ENCODE assay signal across 7 mouse cellular contexts in genomic region chr11:67922755-67923125, GRCm38 (mm10). TPM values are rescaled to one million over a fixed set of nuclear protein-coding genes. Genes with fewer than 3 reads are reported as not detected.
DNase-seq lines count a peak whose midpoint lies in the region; ATAC-seq and TF ChIP-seq lines count a peak whose summit lies in the region.

No protein-coding gene starts in this region.

- peak; percentile 92 for DNase-seq in R1 (ENCODE audit: low read depth, low spot score)
- peak; percentile 23 for DNase-seq in c-Kit-positive CD71-positive TER-119-negative erythroid progenitor cells, embryonic 14.5 days (ENCODE audit: low read depth)
- peak; percentile 66 for DNase-seq in gastrocnemius, adult 2 months
- DNase-seq in limb, embryonic 11.5 days (ENCODE audit: low spot score), result peak; percentile 85

- peak overlapping the region; percentile 80 for H3K4me3 ChIP-seq in gastrocnemius, adult 2 months
- peak overlapping the region; percentile 72 for H3K4me3 ChIP-seq in hindbrain, embryonic 16.5 days (ENCODE audit: low read length)
- H3K4me3 ChIP-seq in limb, embryonic 11.5 days (ENCODE audit: low read depth, low read length), result peak overlapping the region; percentile 71
- peak overlapping the region; percentile 72 for H3K4me3 ChIP-seq in midbrain, embryonic 13.5 days (replicated peaks)
- H3K4me3 ChIP-seq in stomach, embryonic 15.5 days (replicated peaks), result peak overlapping the region; percentile 75

- peak; percentile 24 for TF ChIP-seq CTCF in gastrocnemius, adult 2 months (IDR thresholded peaks at IDR 0.05)

- peak overlapping the region; percentile 81 for H3K27ac ChIP-seq in gastrocnemius, adult 2 months
- no peak overlapping the region for H3K27ac ChIP-seq in hindbrain, embryonic 16.5 days (ENCODE audit: low read depth, low read length)
- no peak overlapping the region for H3K27ac ChIP-seq in limb, embryonic 11.5 days (replicated peaks; ENCODE audit: low read depth, low read length)
- H3K27ac ChIP-seq in midbrain, embryonic 13.5 days, result no peak overlapping the region
- peak overlapping the region; percentile 94 for H3K27ac ChIP-seq in stomach, embryonic 15.5 days

- no peaks in the 10 kb centered on the region for H3K9me3 ChIP-seq in hindbrain, embryonic 16.5 days (ENCODE audit: control insufficient read depth, low read length)
- no peaks in the 10 kb centered on the region for H3K9me3 ChIP-seq in limb, embryonic 11.5 days (ENCODE audit: control insufficient read depth, low read length)
- no peaks in the 10 kb centered on the region for H3K9me3 ChIP-seq in midbrain, embryonic 13.5 days
- no peaks in the 10 kb centered on the region for H3K9me3 ChIP-seq in stomach, embryonic 15.5 days

- under 1% methylated on average over 12 of the region's 12 CpGs for WGBS in hindbrain, embryonic 16.5 days
- WGBS in limb, embryonic 11.5 days, result 0% methylated on average over 12 of the region's 12 CpGs
- under 1% methylated on average over 12 of the region's 12 CpGs for WGBS in midbrain, embryonic 13.5 days
- 0% methylated on average over 12 of the region's 12 CpGs for WGBS in stomach, embryonic 15.5 days

- peak; percentile 83 for ATAC-seq in hindbrain, embryonic 16.5 days
- peak; percentile 40; the same call in 1 of the 2 replicates for ATAC-seq in limb, embryonic 11.5 days (ENCODE audit: insufficient number of reproducible peaks, low FRiP score, low TSS enrichment, low read depth)
- ATAC-seq in midbrain, embryonic 13.5 days, result peak; percentile 79
- peak; percentile 78 for ATAC-seq in stomach, embryonic 15.5 days (ENCODE audit: insufficient read depth, low FRiP score, low read depth)

- peak overlapping the region; percentile 100 for H3K4me2 ChIP-seq in hindbrain, embryonic 16.5 days (ENCODE audit: low read length)
- peak overlapping the region; percentile 100 for H3K4me2 ChIP-seq in limb, embryonic 11.5 days (ENCODE audit: low read depth, severe bottlenecking)
- H3K4me2 ChIP-seq in midbrain, embryonic 13.5 days (replicated peaks), result peak overlapping the region; percentile 100
- peak overlapping the region; percentile 99 for H3K4me2 ChIP-seq in stomach, embryonic 15.5 days

- intact Hi-C loops in gastrocnemius, adult 2 months (cut with DNase I), result loop anchor here (2.0 kb wide), 1 partner anchor 22 kb away; no protein-coding TSS in a partner anchor

- peaks cover 6% of the 10 kb centered on the region for H3K4me1 ChIP-seq in hindbrain, embryonic 16.5 days (ENCODE audit: control insufficient read depth, insufficient read depth, low read depth, low read length)
- 0 out of 2 replicates have a peak, but pooled peaks cover 3% of the 10 kb centered on the region for H3K4me1 ChIP-seq in limb, embryonic 11.5 days (ENCODE audit: control insufficient read depth, insufficient read depth, low read length)
- H3K4me1 ChIP-seq in midbrain, embryonic 13.5 days (replicated peaks), result peaks cover 19% of the 10 kb centered on the region
- H3K4me1 ChIP-seq in stomach, embryonic 15.5 days, result 0 out of 2 replicates have a peak, but pooled peaks cover 2% of the 10 kb centered on the region

- no peaks in the 10 kb centered on the region for H3K36me3 ChIP-seq in hindbrain, embryonic 16.5 days (ENCODE audit: control insufficient read depth, insufficient read depth, low read length)
- H3K36me3 ChIP-seq in limb, embryonic 11.5 days (ENCODE audit: control insufficient read depth, insufficient read depth, low read length), result no peaks in the 10 kb centered on the region
- H3K36me3 ChIP-seq in midbrain, embryonic 13.5 days, result no peaks in the 10 kb centered on the region
- H3K36me3 ChIP-seq in stomach, embryonic 15.5 days, result no peaks in the 10 kb centered on the region

- peaks cover 18% of the 10 kb centered on the region for H3K27me3 ChIP-seq in hindbrain, embryonic 16.5 days (replicated peaks; ENCODE audit: control insufficient read depth, insufficient read depth, low read length)
- peaks cover 21% of the 10 kb centered on the region for H3K27me3 ChIP-seq in limb, embryonic 11.5 days (ENCODE audit: control insufficient read depth, insufficient read depth, low read length)
- peaks cover 29% of the 10 kb centered on the region for H3K27me3 ChIP-seq in midbrain, embryonic 13.5 days
- H3K27me3 ChIP-seq in stomach, embryonic 15.5 days (replicated peaks), result peaks cover 5% of the 10 kb centered on the region; the same call in 1 of the 2 replicates

- no peak overlapping the region for H3K9ac ChIP-seq in hindbrain, embryonic 16.5 days (ENCODE audit: low read depth, low read length)
- H3K9ac ChIP-seq in limb, embryonic 11.5 days (ENCODE audit: low read length), result no peak overlapping the region
- no peak overlapping the region for H3K9ac ChIP-seq in midbrain, embryonic 13.5 days (replicated peaks)
- H3K9ac ChIP-seq in stomach, embryonic 15.5 days, result no peak overlapping the region

RNA-seq across cellular contexts. Expression of gene Usp43, which starts 0.8 kb away (rescaled TPM):
- total RNA-seq in gastrocnemius, adult 2 months (2021), result under 1 TPM; 0.15 to 0.25 TPM
- polyA plus RNA-seq in hindbrain, embryonic 16.5 days (2015; fragmentation: Nextera tagmentation; extraction: Ambion mirVana), result 0.64 TPM in 2 replicates
- polyA plus RNA-seq in limb, embryonic 11.5 days (2014; fragmentation: Nextera tagmentation; extraction: Ambion mirVana), result 0.72 and 0.96 TPM in 2 replicates
- polyA plus RNA-seq in midbrain, embryonic 13.5 days (2015; fragmentation: Nextera tagmentation; extraction: Ambion mirVana), result 0.13 and 0.23 TPM in 2 replicates
- polyA plus RNA-seq in stomach, embryonic 15.5 days (2015; fragmentation: Nextera tagmentation; extraction: Ambion mirVana), result 3.7 and 4.8 TPM in 2 replicates

RNA-seq across cellular contexts. Expression of gene Cfap52, which starts 42.7 kb away (rescaled TPM):
- total RNA-seq in gastrocnemius, adult 2 months (2021), result 1 to 10 TPM; 4.3 to 4.9 TPM
- polyA plus RNA-seq in hindbrain, embryonic 16.5 days (2015; fragmentation: Nextera tagmentation; extraction: Ambion mirVana), result 6.4 and 7.1 TPM in 2 replicates
- polyA plus RNA-seq in limb, embryonic 11.5 days (2014; fragmentation: Nextera tagmentation; extraction: Ambion mirVana), result 0.17 and 0.37 TPM in 2 replicates
- 1.4 and 2.2 TPM in 2 replicates for polyA plus RNA-seq in midbrain, embryonic 13.5 days (2015; fragmentation: Nextera tagmentation; extraction: Ambion mirVana)
- polyA plus RNA-seq in stomach, embryonic 15.5 days (2015; fragmentation: Nextera tagmentation; extraction: Ambion mirVana), result 0.86 and 1.5 TPM in 2 replicates

RNA-seq across cellular contexts. Expression of gene Stx8, which starts 43.3 kb away (rescaled TPM):
- 10 to 100 TPM; 21.0 to 25.9 TPM for total RNA-seq in gastrocnemius, adult 2 months (2021)
- polyA plus RNA-seq in hindbrain, embryonic 16.5 days (2015; fragmentation: Nextera tagmentation; extraction: Ambion mirVana), result 60.1 and 61.6 TPM in 2 replicates
- 49.8 and 53.4 TPM in 2 replicates for polyA plus RNA-seq in limb, embryonic 11.5 days (2014; fragmentation: Nextera tagmentation; extraction: Ambion mirVana)
- polyA plus RNA-seq in midbrain, embryonic 13.5 days (2015; fragmentation: Nextera tagmentation; extraction: Ambion mirVana), result 67.4 and 69.2 TPM in 2 replicates
- polyA plus RNA-seq in stomach, embryonic 15.5 days (2015; fragmentation: Nextera tagmentation; extraction: Ambion mirVana), result 55.9 and 59.4 TPM in 2 replicates

Comparison
In these comparisons a context has a peak if more than half of its experiments do, and no peak if none do; other contexts are left out.
1. DNase-seq: peak in every context shown above with its lines; median percentile 92 in R1; 85 in limb, embryonic 11.5 days; 66 in gastrocnemius, adult 2 months; 23 in c-Kit-positive CD71-positive TER-119-negative erythroid progenitor cells, embryonic 14.5 days.
2. H3K27ac ChIP-seq: peak in gastrocnemius, adult 2 months (single experiment) and stomach, embryonic 15.5 days (single experiment); none in hindbrain, embryonic 16.5 days (single experiment), limb, embryonic 11.5 days (single experiment) and midbrain, embryonic 13.5 days (single experiment).
3. Peak in every context shown above with its lines, with median percentiles within 50 percentile points of each other: H3K4me3 ChIP-seq, ATAC-seq and H3K4me2 ChIP-seq.